Mouse (Mus musculus) megakaryocyte, embryonic 14.5 days (primary cell): ENCODE data around the gene Baat.

Experiments used
- FLI1 ChIP-seq: IDR thresholded peaks from 2 replicates; pipeline ENCODE4 v1.6.1; 2012; ENCODE audit warnings: low read length, inconsistent platforms, mixed read lengths
- GATA1 ChIP-seq: IDR thresholded peaks from 3 replicates; pipeline ENCODE4 v1.6.1; 2012; ENCODE audit warnings: mixed read lengths, low read length, inconsistent platforms, borderline replicate concordance

- no peak for TF ChIP-seq GATA1
- no peak for TF ChIP-seq FLI1
These were observed 28.7 kb upstream of the Baat start for GRCm38 (mm10) chr4:49535036-49535435.
